8 mouse cellular contexts compared by ENCODE assay signal in genomic region chr19:57355451-57356251, GRCm38 (mm10). TPM values are rescaled to one million over a fixed set of nuclear protein-coding genes. Genes with fewer than 3 reads are reported as not detected.
DNase-seq lines count a peak whose midpoint lies in the region; ATAC-seq and TF ChIP-seq lines count a peak whose summit lies in the region.

No protein-coding gene starts in this region.

- WGBS in lung, embryonic 14.5 days: 47% methylated on average over 16 of the region's 16 CpGs
- 68% methylated on average over 16 of the region's 16 CpGs for WGBS in embryonic facial prominence, embryonic 12.5 days
- 53% methylated on average over 16 of the region's 16 CpGs for WGBS in liver, embryonic 12.5 days (ENCODE audit: insufficient replicate concordance)
- 49% methylated on average over 16 of the region's 16 CpGs for WGBS in stomach, embryonic 15.5 days

- no peaks in the 10 kb centered on the region for H3K27me3 ChIP-seq in lung, embryonic 14.5 days (ENCODE audit: insufficient read depth, low read length)
- H3K27me3 ChIP-seq in embryonic facial prominence, embryonic 12.5 days: no peaks in the 10 kb centered on the region
- no peaks in the 10 kb centered on the region for H3K27me3 ChIP-seq in liver, embryonic 12.5 days (replicated peaks)
- no peaks in the 10 kb centered on the region for H3K27me3 ChIP-seq in stomach, embryonic 15.5 days (replicated peaks)

- H3K9me3 ChIP-seq in lung, embryonic 14.5 days (ENCODE audit: low read depth, low read length): no peaks in the 10 kb centered on the region
- no peaks in the 10 kb centered on the region for H3K9me3 ChIP-seq in embryonic facial prominence, embryonic 12.5 days
- H3K9me3 ChIP-seq in liver, embryonic 12.5 days (replicated peaks): no peaks in the 10 kb centered on the region
- no peaks in the 10 kb centered on the region for H3K9me3 ChIP-seq in stomach, embryonic 15.5 days

- no peak overlapping the region for H3K9ac ChIP-seq in lung, embryonic 14.5 days
- no peak overlapping the region for H3K9ac ChIP-seq in embryonic facial prominence, embryonic 12.5 days
- H3K9ac ChIP-seq in liver, embryonic 12.5 days: no peak overlapping the region
- H3K9ac ChIP-seq in stomach, embryonic 15.5 days: no peak overlapping the region

- TF ChIP-seq CTCF in lung, embryonic 14.5 days (IDR thresholded peaks at IDR 0.05; ENCODE audit: low read depth): no peak

- no peak overlapping the region for H3K4me3 ChIP-seq in lung, embryonic 14.5 days (ENCODE audit: low read depth, low read length)
- no peak overlapping the region for H3K4me3 ChIP-seq in embryonic facial prominence, embryonic 12.5 days
- no peak overlapping the region for H3K4me3 ChIP-seq in liver, embryonic 12.5 days
- no peak overlapping the region for H3K4me3 ChIP-seq in stomach, embryonic 15.5 days (replicated peaks)

- no peaks in the 10 kb centered on the region for H3K36me3 ChIP-seq in lung, embryonic 14.5 days (ENCODE audit: insufficient read depth)
- no peaks in the 10 kb centered on the region for H3K36me3 ChIP-seq in embryonic facial prominence, embryonic 12.5 days
- H3K36me3 ChIP-seq in liver, embryonic 12.5 days: peaks cover 6% of the 10 kb centered on the region; the same call in 1 of the 2 replicates
- H3K36me3 ChIP-seq in stomach, embryonic 15.5 days: no peaks in the 10 kb centered on the region

- peaks cover 23% of the 10 kb centered on the region; the same call in 1 of the 2 replicates for H3K4me1 ChIP-seq in lung, embryonic 14.5 days (ENCODE audit: insufficient read depth)
- H3K4me1 ChIP-seq in embryonic facial prominence, embryonic 12.5 days: peaks cover 29% of the 10 kb centered on the region
- H3K4me1 ChIP-seq in liver, embryonic 12.5 days: peaks cover 56% of the 10 kb centered on the region
- H3K4me1 ChIP-seq in stomach, embryonic 15.5 days: peaks cover 23% of the 10 kb centered on the region

- DNase-seq in lung, embryonic 14.5 days: peak; percentile 62
- DNase-seq in lung, adult 18-20 months: no peak
- no peak for DNase-seq in adrenal gland, postnatal 36 days
- DNase-seq in gastrocnemius, adult 8-10 months (ENCODE audit: low spot score in 2 of 2): no peak

- peak overlapping the region; percentile 84 for H3K27ac ChIP-seq in lung, embryonic 14.5 days (ENCODE audit: low read depth)
- peak overlapping the region; percentile 19; the same call in 1 of the 2 replicates for H3K27ac ChIP-seq in embryonic facial prominence, embryonic 12.5 days
- peak overlapping the region; percentile 43; the same call in 1 of the 2 replicates for H3K27ac ChIP-seq in liver, embryonic 12.5 days
- peak overlapping the region; percentile 73 for H3K27ac ChIP-seq in stomach, embryonic 15.5 days

- peak overlapping the region; percentile 38 for H3K4me2 ChIP-seq in lung, embryonic 14.5 days
- H3K4me2 ChIP-seq in embryonic facial prominence, embryonic 12.5 days (replicated peaks): no peak overlapping the region
- H3K4me2 ChIP-seq in liver, embryonic 12.5 days: peak overlapping the region; percentile 27
- H3K4me2 ChIP-seq in stomach, embryonic 15.5 days: 0 out of 2 replicates have a peak overlapping the region, but pooled peaks have one; percentile 13

- peak; percentile 45; the same call in 1 of the 2 replicates for ATAC-seq in lung, embryonic 14.5 days (ENCODE audit: insufficient read depth)
- no peak for ATAC-seq in embryonic facial prominence, embryonic 12.5 days (ENCODE audit: insufficient number of reproducible peaks, insufficient read depth, low FRiP score, low TSS enrichment)
- no peak for ATAC-seq in liver, embryonic 12.5 days
- ATAC-seq in stomach, embryonic 15.5 days (ENCODE audit: insufficient read depth, low FRiP score, low read depth): no peak
- no peak for ATAC-seq in megakaryocyte-erythroid progenitor cell, adult 5-6 weeks (replicated peaks; ENCODE audit: low FRiP score, low TSS enrichment, poor library complexity, severe bottlenecking)

RNA-seq across cellular contexts. Expression of gene Fam160b1, which starts 4.8 kb away (rescaled TPM):
- 20.3 and 21.2 TPM in 2 replicates for polyA plus RNA-seq in lung, embryonic 14.5 days (2014; fragmentation: Nextera tagmentation; extraction: Ambion mirVana)
- polyA plus RNA-seq in embryonic facial prominence, embryonic 12.5 days (2016; fragmentation: Nextera tagmentation; extraction: Ambion mirVana): 18.3 and 18.4 TPM in 2 replicates
- 9.2 and 9.5 TPM in 2 replicates for polyA plus RNA-seq in liver, embryonic 12.5 days (2016; fragmentation: Nextera tagmentation; extraction: Ambion mirVana)
- polyA plus RNA-seq in stomach, embryonic 15.5 days (2015; fragmentation: Nextera tagmentation; extraction: Ambion mirVana): 13.9 and 14.3 TPM in 2 replicates
- 20.3 and 23.7 TPM in 2 replicates for total RNA-seq in megakaryocyte-erythroid progenitor cell, adult 5-6 weeks (2014; fragmentation: Nextera tagmentation)
- total RNA-seq in megakaryocyte-erythroid progenitor cell, adult 5-6 weeks (2017): 9.7 and 14.6 TPM in 2 replicates
- total RNA-seq in adrenal gland, postnatal 36 days (2021): 10 to 100 TPM; 20.8 to 21.0 TPM
- 10 to 100 TPM in 3 of 4 experiments, 1 to 10 TPM in 1; 10.0 to 12.1 (median 12.0) TPM for total RNA-seq in gastrocnemius, adult 8-10 months (2022)

RNA-seq across cellular contexts. Expression of gene Ablim1, which starts 40.9 kb away (rescaled TPM):
- polyA plus RNA-seq in lung, embryonic 14.5 days (2014; fragmentation: Nextera tagmentation; extraction: Ambion mirVana): 39.9 TPM in 2 replicates
- polyA plus RNA-seq in embryonic facial prominence, embryonic 12.5 days (2016; fragmentation: Nextera tagmentation; extraction: Ambion mirVana): 31.1 and 32.0 TPM in 2 replicates
- 6.1 and 7.8 TPM in 2 replicates for polyA plus RNA-seq in liver, embryonic 12.5 days (2016; fragmentation: Nextera tagmentation; extraction: Ambion mirVana)
- 41.0 and 41.2 TPM in 2 replicates for polyA plus RNA-seq in stomach, embryonic 15.5 days (2015; fragmentation: Nextera tagmentation; extraction: Ambion mirVana)
- 9.2 and 10.9 TPM in 2 replicates for total RNA-seq in megakaryocyte-erythroid progenitor cell, adult 5-6 weeks (2014; fragmentation: Nextera tagmentation)
- 1.5 and 6.3 TPM in 2 replicates for total RNA-seq in megakaryocyte-erythroid progenitor cell, adult 5-6 weeks (2017)
- 10 to 100 TPM; 34.0 to 37.0 TPM for total RNA-seq in adrenal gland, postnatal 36 days (2021)
- 10 to 100 TPM; 37.8 to 51.1 (median 48.1) TPM for total RNA-seq in gastrocnemius, adult 8-10 months (2022)

Comparison
In these comparisons a context has a peak if more than half of its experiments do, and no peak if none do; other contexts are left out.
1. H3K27ac ChIP-seq: peak in every context shown above with its lines; median percentile 84 in lung, embryonic 14.5 days; 73 in stomach, embryonic 15.5 days; 43 in liver, embryonic 12.5 days; 19 in embryonic facial prominence, embryonic 12.5 days.